Mouse (Mus musculus) E14TG2a.4 (cell line): ENCODE data around the gene Abca4.

Source experiments
- CTCF ChIP-seq: conservative IDR thresholded peaks from 2 replicates; pipeline ENCODE4 v1.5.1; 2014; ENCODE audit warnings: low read length
- NANOG ChIP-seq: IDR thresholded peaks from 2 replicates; pipeline ENCODE4 v1.6.1; 2014; ENCODE audit warnings: borderline replicate concordance, low read length, mixed read lengths
- POU5F1 ChIP-seq: IDR thresholded peaks from 2 replicates; pipeline ENCODE4 v1.6.1; 2014; ENCODE audit warnings: low read length, borderline replicate concordance

DNA sequence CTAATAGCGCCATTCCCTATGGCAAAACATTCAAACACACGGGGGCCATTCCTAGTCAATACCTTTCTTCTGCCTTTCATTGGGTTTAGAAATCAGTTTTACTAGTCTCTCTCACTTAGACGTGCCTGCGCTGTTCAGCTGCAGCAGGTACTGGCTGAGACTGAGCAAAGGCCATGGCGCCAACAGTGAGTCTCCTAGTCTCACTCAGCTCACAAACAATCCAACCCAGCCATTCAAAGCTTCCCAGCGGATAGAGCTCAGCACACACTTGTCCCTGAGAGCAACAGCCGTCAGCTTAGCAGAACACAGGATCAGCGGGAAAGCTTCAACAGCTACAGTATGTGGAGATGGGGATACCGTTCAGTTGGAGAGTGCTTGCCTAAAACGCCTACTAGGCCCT lies 27.5 kb downstream of the Abca4 start:
- TF ChIP-seq CTCF (no peak), POU5F1 (no peak), NANOG (no peak)
